Mouse (Mus musculus) stomach, postnatal 0 days (tissue): Measurements from ENCODE around the gene Dnaja3. TPM values are rescaled to one million over a fixed set of nuclear protein-coding genes. Genes with fewer than 3 reads are reported as not detected.
A peak's percentile ranks its signal among the peaks of the same experiment; 100 is the strongest.

Experiments
- ATAC-seq: fragments of 200-750 bp; cut with Nextera tagmentation; 2 replicates; pipeline ENCODE4 v1.8.0; 2017; ENCODE audit not compliant: low FRiP score, low TSS enrichment
- DNase-seq: peaks from one replicate; pipeline ENCODE4 v3.0.0-alpha.2; 2016; ENCODE audit warnings: low spot score
- H3K27ac ChIP-seq: fragments of 300-500 bp; sonication (generic); replicated peaks from 2 replicates; pipeline ENCODE4 v1.5.1; 2014; ENCODE audit warnings: mild to moderate bottlenecking, control low read depth
- H3K27me3 ChIP-seq: fragments of 300-500 bp; sonication (generic); 2 replicates; pipeline ENCODE4 v1.6.1; 2014; ENCODE audit warnings: low read length; ENCODE audit not compliant: control insufficient read depth, insufficient read depth
- H3K36me3 ChIP-seq: fragments of 300-500 bp; sonication (generic); 2 replicates; pipeline ENCODE4 v1.6.1; 2014; ENCODE audit warnings: low read length, mixed read lengths; ENCODE audit not compliant: control insufficient read depth, insufficient read depth
- H3K4me1 ChIP-seq: fragments of 300-500 bp; sonication (generic); replicated peaks from 2 replicates; pipeline ENCODE4 v1.6.1; 2014; ENCODE audit warnings: antibody characterized with exemption; ENCODE audit not compliant: control insufficient read depth, insufficient read depth
- H3K4me2 ChIP-seq: fragments of 300-500 bp; sonication (generic); replicated peaks from 2 replicates; pipeline ENCODE4 v1.6.1; 2014; ENCODE audit warnings: low read depth, mild to moderate bottlenecking, control low read depth, moderate library complexity
- H3K4me3 ChIP-seq: fragments of 300-500 bp; sonication (generic); 2 replicates; pipeline ENCODE4 v1.5.1; 2014; ENCODE audit warnings: low read depth, low read length, control low read depth
- H3K9ac ChIP-seq: fragments of 300-500 bp; sonication (generic); 2 replicates; pipeline ENCODE4 v1.6.1; 2014; ENCODE audit warnings: mild to moderate bottlenecking, low read length, control low read depth, mixed read lengths
- H3K9me3 ChIP-seq: fragments of 300-500 bp; sonication (generic); 2 replicates; pipeline ENCODE4 v1.6.1; 2016; ENCODE audit warnings: low read length; ENCODE audit not compliant: control insufficient read depth
- CTCF ChIP-seq: IDR thresholded peaks from 2 replicates; pipeline ENCODE4 v1.5.1; 2016; ENCODE audit warnings: antibody characterized with exemption, low read depth, mild to moderate bottlenecking, moderate library complexity
- EP300 ChIP-seq: optimal IDR thresholded peaks from 2 replicates; pipeline ENCODE3; 2016; ENCODE audit warnings: antibody characterized with exemption
- WGBS: fragments of 180-500 bp; shearing (Covaris S2); extraction: QIAGEN DNeasy Blood & Tissue Kit; methylation state at CpG from one replicate; pipeline ENCODE4 v1.1.7; 2014; 5-methylcytosine and 5-hydroxymethylcytosine counted together
- polyA plus RNA-seq: library from polyadenylated mRNA; unstranded; fragments of >200 nt; fragmentation: Nextera tagmentation; extraction: Ambion mirVana; gene quantifications from 2 replicates; pipeline ENCODE4 v1.2.1, GENCODE M21; 2015

Gene Dnaja3
- polyA plus RNA-seq, 1 experiment from 2014 or later = 47.0 TPM

- DNase-seq = no peak
- no peaks in the 10 kb centered on the region for H3K9me3 ChIP-seq
- 79% methylated on average over 4 of the region's 4 CpGs for WGBS
- no peak for ATAC-seq
- H3K36me3 ChIP-seq = peaks cover 14% of the 10 kb centered on the region
- no peak overlapping the region for H3K4me3 ChIP-seq
- TF ChIP-seq CTCF = no peak
- TF ChIP-seq EP300 = no peak
- H3K4me1 ChIP-seq = no peaks in the 10 kb centered on the region
- no peaks in the 10 kb centered on the region for H3K27me3 ChIP-seq
- H3K4me2 ChIP-seq = no peak overlapping the region
- H3K9ac ChIP-seq = no peak overlapping the region
- H3K27ac ChIP-seq = no peak overlapping the region
These were observed 23.0 kb upstream of the Dnaja3 start for GRCm38 (mm10) chr16:4616829-4617228.

- peak overlapping the region; percentile 85 for H3K9ac ChIP-seq
- H3K9me3 ChIP-seq = no peaks in the 10 kb centered on the region
- TF ChIP-seq EP300 (no peak), CTCF (no peak)
- DNase-seq = no peak
- H3K36me3 ChIP-seq = 0 out of 2 replicates have a peak, but pooled peaks cover 3% of the 10 kb centered on the region
- no peak for ATAC-seq
- H3K27ac ChIP-seq = peak overlapping the region; percentile 90
- H3K27me3 ChIP-seq = no peaks in the 10 kb centered on the region
- peak overlapping the region; percentile 75 for H3K4me3 ChIP-seq
- WGBS = 13% methylated on average over 9 of the region's 9 CpGs
- no peaks in the 10 kb centered on the region for H3K4me1 ChIP-seq
- H3K4me2 ChIP-seq = peak overlapping the region; percentile 80
These were observed 15.7 kb upstream of the Dnaja3 start for GRCm38 (mm10) chr16:4624074-4624473.

- 0 out of 2 replicates have a peak, but pooled peaks cover 3% of the 10 kb centered on the region for H3K36me3 ChIP-seq
- peak within 1 kb of the TSS; percentile 85 for H3K9ac ChIP-seq
- DNase-seq = peak; percentile 91
- H3K9me3 ChIP-seq = no peaks in the 10 kb centered on the region
- peak within 1 kb of the TSS; percentile 90 for H3K27ac ChIP-seq
- TF ChIP-seq EP300 (no peak), CTCF (no peak)
- ATAC-seq = peak; percentile 93
- H3K4me3 ChIP-seq = peak within 1 kb of the TSS; percentile 75
- H3K27me3 ChIP-seq = no peaks in the 10 kb centered on the region
- peak within 1 kb of the TSS; percentile 80 for H3K4me2 ChIP-seq
- no peaks in the 10 kb centered on the region for H3K4me1 ChIP-seq
- WGBS = under 1% methylated on average over 55 of the region's 56 CpGs
These were observed 15.2 kb upstream of the Dnaja3 start, which contains the start of gene Pam16 for GRCm38 (mm10) chr16:4624481-4625110. TSS of gene Pam16 (minus strand) at chr16:4624988.

- 72% methylated on average over 6 of the region's 6 CpGs for WGBS
- ATAC-seq = no peak
- 0 out of 2 replicates have a peak, but pooled peaks cover 3% of the 10 kb centered on the region for H3K36me3 ChIP-seq
- no peak overlapping the region for H3K4me2 ChIP-seq
- H3K9me3 ChIP-seq = no peaks in the 10 kb centered on the region
- H3K4me1 ChIP-seq = no peaks in the 10 kb centered on the region
- no peak overlapping the region for H3K4me3 ChIP-seq
- no peak for TF ChIP-seq CTCF
- TF ChIP-seq EP300 = no peak
- no peak for DNase-seq
- no peaks in the 10 kb centered on the region for H3K27me3 ChIP-seq
- H3K9ac ChIP-seq = no peak overlapping the region
- no peak overlapping the region for H3K27ac ChIP-seq
These were observed 12.7 kb upstream of the Dnaja3 start for GRCm38 (mm10) chr16:4627105-4627504.

- no peak for DNase-seq
- no peak for ATAC-seq
- 89% methylated on average over 9 of the region's 9 CpGs for WGBS
- no peak overlapping the region for H3K27ac ChIP-seq
- no peaks in the 10 kb centered on the region for H3K9me3 ChIP-seq
- no peaks in the 10 kb centered on the region for H3K4me1 ChIP-seq
- H3K36me3 ChIP-seq = peaks cover 3% of the 10 kb centered on the region; the same call in 1 of the 2 replicates
- no peak for TF ChIP-seq EP300
- TF ChIP-seq CTCF = no peak
- no peak overlapping the region for H3K4me2 ChIP-seq
- no peak overlapping the region for H3K4me3 ChIP-seq
- no peak overlapping the region for H3K9ac ChIP-seq
- no peaks in the 10 kb centered on the region for H3K27me3 ChIP-seq
These were observed 10.8 kb upstream of the Dnaja3 start for GRCm38 (mm10) chr16:4628898-4629419.

GRCm38 (mm10) chr16:4629950-4630349, 9.8 kb upstream of the Dnaja3 start:
- H3K4me1 ChIP-seq = no peaks in the 10 kb centered on the region
- no peaks in the 10 kb centered on the region for H3K9me3 ChIP-seq
- no peak overlapping the region for H3K4me2 ChIP-seq
- H3K9ac ChIP-seq = no peak overlapping the region
- ATAC-seq (peak; percentile 59), DNase-seq (peak; percentile 83)
- H3K4me3 ChIP-seq = no peak overlapping the region
- no peak overlapping the region for H3K27ac ChIP-seq
- H3K36me3 ChIP-seq = peaks cover 3% of the 10 kb centered on the region; the same call in 1 of the 2 replicates
- no peaks in the 10 kb centered on the region for H3K27me3 ChIP-seq
- 23% methylated on average over 6 of the region's 6 CpGs for WGBS
- TF ChIP-seq EP300 (no peak), CTCF (peak; percentile 99)
